Mouse (Mus musculus): Measurements from ENCODE around the gene Slc25a22.

The Slc25a22 gene

DNA sequence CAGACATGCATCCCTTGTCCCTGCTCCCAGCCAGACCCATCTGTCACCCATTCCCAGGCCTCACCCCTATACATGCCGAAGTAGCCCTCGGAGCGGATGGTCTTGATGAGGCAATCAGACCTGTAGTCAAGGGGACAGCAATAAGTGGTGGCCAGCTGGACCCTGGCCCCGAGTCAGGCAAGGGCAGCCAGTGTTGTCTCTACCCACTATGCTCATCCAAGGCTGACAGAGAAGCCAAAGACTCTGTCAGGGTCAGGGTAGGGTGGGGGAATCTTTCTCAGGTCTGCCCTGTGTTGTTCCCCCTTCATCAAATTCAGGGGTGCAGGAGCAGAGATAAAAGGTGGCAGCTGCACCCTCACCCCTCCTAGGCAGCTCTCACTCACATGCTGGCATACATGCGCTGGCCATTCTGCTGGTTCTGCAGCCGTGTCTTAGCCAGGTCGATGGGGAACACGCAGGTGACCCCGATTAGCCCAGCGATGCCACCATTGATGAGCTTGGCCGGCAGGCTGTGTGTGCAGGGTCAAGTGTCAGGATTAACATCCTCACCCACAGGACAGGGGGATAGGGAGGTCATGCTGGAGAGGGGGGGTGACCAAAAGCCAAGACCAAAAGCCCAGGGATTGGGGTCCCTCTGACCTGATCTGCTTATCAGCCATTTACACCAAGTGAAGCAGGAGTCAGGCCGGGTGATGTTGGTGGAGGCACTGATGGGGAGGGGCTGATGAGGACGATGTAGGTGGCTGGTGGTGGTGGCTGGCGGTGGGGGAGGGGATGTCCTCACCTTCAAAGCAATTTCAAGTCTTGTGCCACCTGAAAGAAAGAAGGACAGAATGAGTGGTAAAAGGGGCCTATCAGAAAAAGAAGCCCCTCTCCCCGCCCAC lies 3.9 kb downstream of the Slc25a22 start:
- DNase-seq: no peak

DNA sequence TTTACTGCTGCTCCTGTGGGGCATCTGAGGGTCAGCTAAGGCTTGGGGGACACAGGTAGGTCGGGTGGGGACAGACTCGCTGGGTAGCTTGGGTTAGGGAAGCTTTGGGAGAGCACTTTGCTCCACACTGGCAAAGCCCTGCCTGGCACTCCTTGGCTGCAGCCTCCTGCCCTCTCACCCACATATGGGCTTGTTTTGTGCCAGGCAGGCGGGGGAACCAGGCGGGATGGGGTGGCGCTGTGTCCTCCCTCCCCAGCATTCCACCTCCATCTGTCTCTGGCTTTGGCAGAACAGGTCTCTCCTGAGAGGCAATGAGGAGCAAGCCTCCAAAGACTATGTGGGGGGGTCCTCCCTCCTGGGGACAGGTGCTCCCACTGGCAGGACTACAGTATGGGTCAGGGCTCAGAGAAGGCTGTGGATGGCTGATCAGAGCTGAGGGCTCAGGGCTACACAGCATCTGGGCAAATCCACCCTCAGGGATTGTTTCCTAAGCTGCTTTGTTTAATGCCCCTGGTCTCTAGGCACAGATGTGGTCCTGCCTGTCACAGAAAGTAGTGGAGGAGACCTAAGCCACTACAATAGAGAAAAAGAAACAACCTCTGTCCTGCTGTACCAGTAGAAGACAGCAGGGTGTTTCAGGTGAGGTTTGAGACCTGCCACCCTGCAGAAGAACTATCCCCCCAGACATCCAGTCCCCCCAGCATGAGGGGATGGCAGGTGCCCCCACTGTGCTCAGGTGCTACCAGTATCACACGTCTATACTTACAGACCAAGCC lies 4.8 kb downstream of the Slc25a22 start:
- no peak for DNase-seq

DNA sequence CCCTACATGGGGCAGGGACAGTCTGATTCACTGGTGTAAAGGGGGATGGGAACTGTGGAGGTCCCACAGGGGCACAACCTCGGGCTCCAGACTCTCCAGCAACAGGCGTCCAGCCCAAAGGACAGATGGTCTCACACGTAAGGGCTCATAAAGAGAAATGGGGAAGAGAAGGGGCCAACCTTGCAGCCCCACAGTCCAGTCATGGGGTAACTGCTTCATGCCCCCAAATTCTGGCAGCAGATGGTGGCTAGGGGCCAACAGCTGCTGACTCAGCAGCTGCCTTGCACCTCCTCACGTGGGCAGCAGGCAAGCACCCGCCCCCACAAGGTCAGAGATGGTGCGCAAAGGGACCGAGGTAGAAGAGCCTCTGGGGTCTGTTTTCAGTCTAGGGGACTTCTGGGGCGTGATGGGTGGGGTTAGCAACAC lies 5.5 kb downstream of the Slc25a22 start:
- no peak for DNase-seq

DNA sequence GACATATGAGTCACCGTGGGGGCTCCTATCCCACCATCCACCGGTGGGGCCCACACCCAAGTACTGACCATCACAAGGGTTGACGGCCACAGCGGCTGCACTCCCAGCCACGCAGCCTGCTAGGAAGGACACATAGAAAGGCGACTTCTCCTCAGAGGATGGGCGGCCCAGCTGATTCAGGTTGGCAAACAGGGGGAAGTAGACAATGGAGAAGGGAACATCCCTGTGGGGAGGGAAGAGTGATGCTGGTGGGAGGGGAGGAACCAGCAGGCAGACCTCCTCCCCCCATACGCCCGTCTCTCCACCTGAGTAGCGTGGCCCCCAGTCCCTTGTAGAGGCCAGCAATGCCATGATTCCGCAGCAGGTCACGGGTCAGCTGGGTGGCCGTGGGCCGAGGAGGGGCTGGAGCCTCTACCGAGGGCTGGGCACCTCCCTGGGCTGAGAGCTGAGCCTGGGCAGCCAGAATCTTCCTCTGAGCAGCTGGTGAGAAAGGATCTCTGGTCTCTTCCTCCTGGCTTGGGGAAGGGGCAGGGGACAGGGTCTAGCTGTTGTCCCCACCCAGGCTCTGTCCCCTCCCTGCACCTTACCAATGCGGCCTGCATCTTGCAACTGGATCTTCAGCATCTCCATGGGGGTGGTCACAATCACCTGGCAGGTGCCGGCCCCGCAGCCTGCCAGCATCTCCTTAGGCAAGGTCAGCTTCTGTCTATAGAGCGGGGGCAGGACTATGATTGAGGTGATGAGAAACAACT lies 6.1 kb downstream of the Slc25a22 start:
- DNase-seq: no peak

DNA sequence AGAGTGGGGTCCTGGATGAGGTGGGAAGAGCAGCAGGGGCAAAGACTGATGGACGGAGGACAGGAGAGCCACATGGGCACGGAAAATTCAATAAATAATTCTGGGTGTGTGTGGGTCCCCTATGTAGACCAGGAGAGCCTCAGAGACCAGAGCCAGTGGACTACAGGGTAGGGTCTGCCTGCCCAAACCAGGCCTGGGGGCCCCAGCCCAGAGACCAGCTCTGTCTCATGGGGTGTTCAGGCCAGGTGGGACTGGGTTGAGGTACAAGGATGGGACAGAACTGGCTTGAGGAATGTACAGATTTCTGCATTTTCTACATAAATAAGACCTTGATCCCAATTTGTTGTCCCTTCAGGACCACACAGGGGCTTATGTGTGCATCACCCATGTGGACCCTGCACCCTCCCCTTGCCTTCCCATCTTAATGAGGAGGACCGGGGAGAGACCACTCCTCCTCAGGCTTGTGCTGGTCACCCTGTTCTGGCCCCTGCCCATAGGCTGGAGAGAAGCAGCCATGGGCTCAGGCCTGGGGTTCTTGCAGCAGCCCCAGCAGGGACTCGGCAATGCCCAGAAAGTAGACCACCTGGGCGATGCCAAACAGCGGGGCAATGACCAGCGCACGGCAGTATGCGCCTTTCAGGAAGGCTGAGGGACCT lies 7.0 kb downstream of the Slc25a22 start:
- no peak for DNase-seq

DNA sequence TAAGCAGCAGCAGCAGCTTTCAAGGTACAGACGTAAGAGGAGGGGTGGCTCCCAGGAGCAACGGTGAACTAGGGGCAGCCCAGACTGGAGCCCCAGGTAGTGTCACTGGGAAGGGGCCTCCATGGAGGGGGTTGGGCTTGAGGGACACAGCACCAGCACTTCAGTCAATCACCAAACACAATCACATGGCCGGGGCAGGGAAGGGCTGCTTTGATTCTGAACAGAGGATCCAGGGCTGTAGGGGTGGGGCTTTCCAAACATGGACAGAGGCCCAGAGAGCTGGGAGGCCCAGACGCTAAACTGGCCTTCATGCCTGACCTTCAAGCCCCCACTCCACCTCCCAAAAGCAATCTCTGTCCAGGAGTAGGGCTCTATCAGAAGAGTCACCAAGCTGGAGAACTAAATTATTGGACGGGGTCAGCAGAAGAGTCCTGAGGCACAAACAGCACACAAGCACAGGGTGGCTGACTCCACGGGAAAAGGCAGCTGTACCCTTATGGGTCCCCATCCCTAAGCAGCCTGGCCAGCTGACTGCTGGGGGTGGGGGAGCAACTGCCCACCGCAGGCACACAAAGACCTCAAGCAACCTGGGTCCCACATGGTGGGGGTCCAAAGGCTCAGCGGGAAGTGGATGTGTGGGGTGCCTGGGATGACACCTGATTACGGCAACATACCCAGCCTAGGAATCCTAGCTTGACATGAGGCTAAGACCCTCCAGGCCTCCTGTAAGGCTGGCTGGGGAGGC lies 7.7 kb downstream of the Slc25a22 start:
- no peak for DNase-seq

DNA sequence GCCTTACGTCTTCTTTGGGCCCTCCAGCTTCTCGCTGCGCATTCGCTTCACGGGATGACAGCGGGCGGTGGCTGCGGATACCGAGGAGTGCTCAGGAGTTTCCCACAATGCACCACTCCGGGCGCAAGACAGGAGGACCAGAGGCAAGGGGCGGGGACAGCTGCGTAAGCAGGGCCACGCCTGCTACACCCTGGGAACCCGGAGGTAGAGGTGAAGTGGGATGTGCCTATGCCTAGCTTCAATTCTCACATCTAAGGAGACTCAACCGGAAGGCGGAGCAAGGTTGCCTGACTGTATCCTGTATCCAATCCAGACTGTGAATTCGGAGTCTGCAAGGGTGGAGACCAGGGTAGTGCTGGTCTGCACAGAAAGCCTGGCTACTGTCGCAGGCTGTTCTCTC lies 8.4 kb downstream of the Slc25a22 start, which contains the start of gene Cend1:
Gene Cend1, minus strand, starts transcription at position 182 of the 400 bp plus-strand sequence.
- DNase-seq: peak; percentile 72

DNA sequence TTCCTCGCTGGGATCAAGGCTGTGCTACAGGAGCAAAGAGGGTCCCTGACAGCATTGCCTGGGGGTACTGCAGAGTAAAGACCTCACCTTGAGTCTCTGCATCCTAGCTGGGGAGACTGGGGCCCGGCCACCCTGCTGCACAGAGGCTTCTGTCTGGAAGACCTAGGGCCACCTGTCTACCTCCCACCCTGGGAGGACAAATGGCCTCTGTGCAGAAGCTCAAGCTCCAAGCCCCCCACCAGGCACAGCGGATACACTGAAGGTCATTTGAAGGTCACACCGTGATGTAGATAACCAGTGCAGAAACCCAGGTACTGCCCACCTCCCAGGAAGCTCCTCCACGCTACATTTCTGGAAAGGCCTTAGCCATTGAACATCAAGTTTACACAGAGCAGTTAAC lies 9.0 kb downstream of the Slc25a22 start:
- DNase-seq: no peak

DNA sequence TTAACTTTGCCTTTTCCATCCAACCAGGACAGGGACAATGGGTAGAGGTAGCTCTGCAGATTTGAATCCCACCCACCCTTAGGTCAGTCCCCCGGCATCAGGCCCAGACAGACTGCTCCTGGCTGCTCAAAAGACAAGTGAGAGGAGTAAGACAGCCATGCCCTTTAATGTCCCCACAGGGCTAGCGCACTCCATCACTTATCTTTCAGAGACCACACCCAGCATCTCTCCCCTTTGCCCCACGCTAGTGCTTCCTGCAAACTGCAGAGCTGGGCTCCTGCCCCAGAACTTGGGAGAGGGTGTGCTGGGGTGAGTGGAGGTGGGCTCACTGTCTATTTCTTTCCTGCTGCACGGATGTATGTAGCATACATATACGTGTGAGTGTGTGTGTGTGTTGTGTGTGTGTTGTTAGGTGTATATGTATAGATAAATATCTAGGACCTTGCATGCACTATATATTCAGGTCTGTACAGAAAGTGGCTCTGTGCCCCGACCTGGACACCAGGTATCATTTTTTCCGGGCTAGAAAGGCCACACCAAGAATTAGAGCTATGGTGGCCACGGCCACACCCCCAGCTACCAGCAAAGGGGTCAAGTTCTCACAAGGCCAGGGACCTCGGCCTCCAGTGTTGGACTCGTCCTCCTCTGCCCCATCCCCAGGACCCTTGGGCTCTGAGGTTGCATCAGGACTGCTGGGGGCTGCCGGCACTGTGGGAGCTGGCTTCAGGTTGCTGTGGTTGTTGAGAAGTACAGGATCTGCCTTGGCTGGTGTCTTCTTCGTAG lies 10.6 kb downstream of the Slc25a22 start:
- DNase-seq: no peak

DNA sequence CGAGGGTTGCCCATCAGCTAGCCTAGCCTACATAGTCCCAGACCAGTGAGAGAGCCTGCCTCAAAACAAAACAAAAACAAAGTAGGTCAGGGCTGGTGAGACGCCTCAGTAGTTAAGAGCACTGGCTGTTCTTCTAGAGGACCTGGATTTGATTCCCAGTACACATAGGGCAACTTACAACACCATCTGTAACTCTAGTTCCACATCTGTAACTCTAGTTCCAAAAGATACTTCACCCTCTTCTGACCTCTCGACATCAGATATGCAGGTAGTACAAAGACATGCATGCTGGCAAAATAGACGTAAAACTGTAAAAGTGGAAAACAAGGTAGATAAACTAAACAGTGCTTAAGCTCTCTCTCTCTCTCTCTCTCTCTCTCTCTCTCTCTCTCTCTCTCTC lies 13.9 kb downstream of the Slc25a22 start:
- DNase-seq: no peak

DNA sequence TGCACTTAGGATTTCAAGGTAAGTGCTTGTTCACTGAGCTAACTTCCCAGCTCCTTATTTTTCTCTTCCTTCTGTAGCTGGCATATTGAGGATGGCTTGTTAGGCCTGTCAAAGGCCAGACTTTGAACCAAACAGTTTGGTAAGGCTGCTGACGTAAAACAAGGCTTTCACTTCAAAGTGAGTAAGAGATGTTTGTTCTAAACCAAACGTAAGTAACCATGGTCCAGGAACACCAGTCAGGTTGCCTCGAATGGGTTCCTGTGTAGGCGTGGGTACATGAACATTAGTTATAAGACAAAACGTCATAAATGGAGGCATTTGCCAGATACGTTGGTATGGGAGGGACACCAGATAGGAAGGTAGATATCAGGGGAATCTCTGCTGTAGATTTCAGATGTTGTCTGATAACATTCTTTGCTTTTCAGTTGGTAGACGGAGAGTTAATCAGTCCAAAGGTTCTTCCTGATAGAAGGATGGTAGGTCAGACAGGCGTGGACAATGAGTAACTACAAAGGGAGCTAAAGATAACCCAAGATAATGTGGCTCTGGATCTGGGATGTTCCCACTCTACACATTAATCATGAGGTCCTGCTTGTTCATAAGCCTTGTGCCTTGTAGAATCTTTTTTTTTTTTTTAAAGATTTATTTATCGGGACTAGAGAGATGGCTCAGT lies 17.5 kb downstream of the Slc25a22 start:
- no peak for DNase-seq

DNA sequence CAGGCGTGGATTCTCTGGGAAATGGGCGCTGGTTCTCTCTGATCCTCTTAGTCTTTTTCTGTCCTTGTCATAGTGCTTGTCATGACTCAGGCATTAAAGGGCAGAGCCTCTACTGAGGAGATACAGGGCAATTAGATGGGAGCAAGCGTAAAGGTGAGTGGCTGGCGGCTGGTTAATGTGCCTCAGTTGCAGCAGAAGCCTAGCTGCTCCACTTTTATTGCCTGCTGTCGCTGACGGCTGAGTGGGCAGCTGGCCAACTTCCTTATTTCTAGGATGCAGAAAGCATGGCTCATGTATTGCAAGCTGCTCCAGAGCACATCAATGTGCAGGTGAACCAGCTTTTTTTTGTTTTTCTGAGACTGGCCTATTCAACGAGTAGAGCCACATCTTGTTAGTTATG lies 18.7 kb downstream of the Slc25a22 start:
- DNase-seq: peak; percentile 70

DNA sequence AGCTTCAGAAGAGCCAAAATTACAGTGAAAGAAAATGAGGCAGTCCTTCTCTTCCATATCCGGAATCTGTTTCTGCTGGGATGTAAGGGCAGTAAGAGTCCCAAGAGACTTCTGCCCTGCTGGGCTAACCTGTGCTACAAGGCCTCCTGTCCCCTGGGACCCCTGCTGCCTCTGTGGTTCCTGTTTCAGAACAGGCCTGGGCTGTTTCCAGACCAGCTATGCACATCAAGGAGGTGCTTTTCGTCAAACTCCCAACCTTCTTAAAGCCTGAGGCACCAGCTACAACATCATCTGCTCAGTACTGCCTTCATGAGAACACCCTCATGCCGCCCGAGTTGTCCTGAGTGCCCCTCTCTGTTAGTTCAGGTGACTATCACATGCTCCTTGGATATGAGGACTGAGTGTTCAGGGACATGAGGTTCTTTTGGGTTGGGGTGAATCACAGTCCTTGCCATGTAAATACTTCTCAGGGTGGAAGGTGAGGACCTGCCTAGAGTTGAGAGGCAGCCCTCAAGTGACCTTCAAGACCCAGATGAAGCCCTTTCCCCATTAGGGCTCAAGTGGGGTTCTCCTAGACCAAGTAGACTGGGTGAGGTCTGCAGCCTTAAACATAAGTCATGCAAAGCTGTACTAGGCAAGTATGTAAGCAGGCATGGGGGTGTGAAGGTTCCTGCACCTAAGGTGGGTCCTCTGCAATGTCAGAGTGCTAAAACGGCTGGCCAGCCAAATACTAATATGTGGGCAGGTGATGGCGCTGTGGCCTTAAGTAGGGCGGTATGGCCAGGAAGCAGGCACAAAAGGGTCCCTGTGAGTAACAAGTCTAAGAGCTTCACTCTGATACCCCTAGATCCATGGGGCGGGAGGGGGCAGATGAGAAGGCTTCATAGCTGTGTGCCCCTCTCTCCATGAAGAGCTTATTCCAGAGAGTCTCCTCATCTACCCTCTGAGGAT lies 19.7 kb downstream of the Slc25a22 start:
- DNase-seq: no peak

DNA sequence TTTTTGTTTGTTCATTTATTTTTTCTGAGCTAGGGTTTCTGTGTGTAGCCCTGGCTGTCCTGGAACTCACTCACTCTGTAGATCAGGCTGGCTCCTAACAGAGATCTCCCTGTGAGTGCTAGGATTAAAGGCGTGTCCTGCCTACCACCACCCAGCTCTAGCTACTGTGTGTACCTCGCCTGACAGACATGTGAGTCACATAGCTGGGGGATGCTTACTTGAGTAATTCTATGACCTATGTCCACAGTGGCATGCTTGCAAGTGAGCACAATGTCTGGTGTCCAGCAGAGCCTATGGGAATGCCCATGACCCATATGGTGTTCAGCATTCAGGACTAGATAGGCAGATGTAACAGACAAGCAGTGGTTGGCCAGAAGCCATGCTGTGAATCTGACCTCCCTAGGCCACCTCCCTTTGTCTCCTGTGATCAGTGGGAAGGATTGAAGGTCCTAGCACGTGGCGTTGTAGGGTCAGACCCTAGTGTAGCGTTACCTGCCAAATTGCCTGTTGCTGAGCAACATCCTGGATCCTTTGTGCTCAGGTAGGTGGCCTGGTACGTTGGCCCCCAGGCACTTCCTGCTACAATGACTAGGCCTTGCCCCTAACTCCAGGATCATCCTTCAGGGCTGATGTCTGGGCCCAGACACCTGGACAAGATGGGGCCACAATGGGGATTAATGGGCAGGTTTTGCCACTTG lies 21.4 kb downstream of the Slc25a22 start:
- no peak for DNase-seq

DNA sequence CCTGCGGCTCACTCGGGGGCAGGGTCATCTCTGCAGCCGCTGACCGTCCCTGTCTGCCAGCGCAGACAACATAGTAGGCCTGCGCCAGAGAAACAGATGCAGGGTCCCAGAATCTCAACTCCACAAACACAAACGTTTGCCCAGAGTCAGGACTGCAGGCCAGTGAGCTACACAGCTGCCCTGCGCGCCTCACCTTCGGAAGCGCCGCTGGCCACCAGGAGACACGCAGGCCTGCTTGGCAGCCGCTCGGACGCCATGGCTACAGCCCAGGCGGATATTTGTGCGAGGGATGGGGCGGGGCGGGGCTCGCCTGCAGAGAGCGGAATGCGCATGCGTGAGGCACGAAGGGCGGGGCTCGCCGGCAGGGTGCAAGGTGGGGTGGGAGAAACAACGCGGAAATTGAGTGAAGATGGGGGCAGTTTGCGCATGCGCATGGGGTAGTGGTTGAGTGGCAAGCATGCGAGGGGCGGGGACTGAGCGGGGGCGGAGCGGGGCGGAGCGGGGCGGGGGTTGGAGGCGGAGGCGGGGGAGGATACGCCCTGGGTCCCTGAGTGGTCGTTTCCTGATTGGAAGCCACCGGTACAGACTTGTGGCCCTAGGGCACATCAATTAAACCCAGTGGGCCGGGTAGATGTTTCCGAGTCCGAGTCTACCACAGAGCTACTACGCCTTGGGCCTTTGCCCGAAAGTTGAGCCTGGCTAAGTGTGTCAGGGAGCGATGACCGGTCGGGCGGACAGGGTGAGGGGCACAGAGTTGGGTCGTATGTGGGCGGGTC lies 23.7 kb downstream of the Slc25a22 start, which contains the start of gene Gatd1:
Gene Gatd1, minus strand, starts transcription at position 328 of the 776 bp plus-strand sequence.
- peak; percentile 100 for DNase-seq

DNA sequence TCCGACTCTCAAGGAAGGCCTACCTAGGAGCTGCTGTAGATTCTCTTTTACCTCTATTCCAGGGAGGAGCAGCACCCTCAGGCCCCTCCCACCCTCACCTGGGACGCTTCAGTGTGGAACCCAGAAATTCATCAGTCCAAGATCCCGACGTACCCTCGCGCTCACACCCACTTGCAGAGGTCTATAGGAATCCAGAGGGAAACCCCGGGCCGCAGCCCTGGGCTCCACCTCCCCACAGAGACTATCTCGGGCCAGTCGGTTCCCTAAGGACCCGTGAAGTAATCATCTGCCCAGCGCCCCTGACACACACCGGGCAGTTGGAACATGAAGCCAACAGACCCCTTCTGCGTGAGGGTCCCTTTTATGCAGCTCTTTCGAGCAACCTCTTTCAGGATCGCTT lies 24.4 kb downstream of the Slc25a22 start:
- no peak for DNase-seq

DNA sequence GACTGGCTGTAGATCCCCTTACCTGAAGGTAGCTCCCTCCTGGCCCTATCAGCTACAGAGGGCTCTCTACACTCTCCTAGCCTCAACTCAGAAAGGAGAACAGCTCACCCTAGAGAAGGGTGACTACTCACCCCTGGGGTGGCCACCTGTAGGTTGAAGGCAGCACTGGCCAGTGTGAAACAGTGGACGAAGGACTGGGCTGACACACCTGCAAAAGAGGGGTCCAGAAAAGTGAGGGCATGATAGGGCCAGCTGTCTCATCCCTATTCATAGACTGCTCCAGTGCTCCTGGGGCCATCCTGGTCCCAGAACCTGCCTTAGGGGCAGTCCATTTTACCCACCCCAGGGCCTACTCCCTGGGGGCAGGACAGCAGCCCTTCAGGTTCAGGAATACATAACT lies 26.0 kb downstream of the Slc25a22 start:
- no peak for DNase-seq

DNA sequence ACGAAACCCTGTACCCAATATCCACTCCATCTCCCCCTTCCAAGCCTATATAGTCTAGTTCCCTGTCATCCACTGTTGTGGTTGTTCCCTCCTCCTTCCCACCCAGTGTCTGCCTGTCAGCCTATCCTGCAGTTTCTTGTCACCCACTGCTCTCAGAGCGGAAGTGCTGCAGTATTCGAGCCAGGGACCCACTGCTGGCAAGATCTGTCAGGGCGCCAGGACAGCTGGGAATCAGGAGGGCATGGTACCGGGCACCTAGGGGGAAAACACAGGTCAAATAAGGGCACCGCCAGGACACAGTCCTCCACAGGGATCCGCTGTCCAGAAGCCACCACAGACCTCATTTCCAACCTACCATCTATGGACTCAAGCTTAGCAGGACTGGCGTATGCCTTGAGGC lies 27.1 kb downstream of the Slc25a22 start:
- DNase-seq: no peak
